Mouse (Mus musculus): ENCODE measurements around the gene Ubl3. TPM values are rescaled to one million over a fixed set of nuclear protein-coding genes. Genes with fewer than 3 reads are reported as not detected.

The Ubl3 gene
- total RNA-seq (2014; rRNA removed) = 126 and 128 TPM in 2 replicates
- polyA plus RNA-seq (2015; fragmentation: Nextera tagmentation; extraction: Ambion mirVana) = 79.1 and 79.7 TPM in 2 replicates

- under 1% methylated on average over 89 of the region's 95 CpGs for WGBS
- Histone ChIP-seq H3K9me3 (ENCODE audit: low read length) (no peaks in the 10 kb centered on the region), H3K27ac (ENCODE audit: low read depth, low read length) (peak within 1 kb of the TSS; percentile 87), H3K4me2 (ENCODE audit: low read depth, low read length, poor library complexity, severe bottlenecking) (peak within 1 kb of the TSS; percentile 76), H3K27me3 (ENCODE audit: insufficient read depth, low read length) (no peaks in the 10 kb centered on the region), H3K4me3 (ENCODE audit: low read depth, low read length) (peak within 1 kb of the TSS; percentile 58), H3K36me3 (ENCODE audit: insufficient read depth, low read length) (no peaks in the 10 kb centered on the region), H3K9ac (replicated peaks; ENCODE audit: low read length, poor library complexity, severe bottlenecking) (peak within 1 kb of the TSS; percentile 66), H3K4me1 (ENCODE audit: insufficient read depth, low read length) (peaks cover 7% of the 10 kb centered on the region; the same call in 1 of the 2 replicates)
- DNase-seq (ENCODE audit: low spot score) (peak; percentile 97), ATAC-seq (ENCODE audit: low FRiP score) (peak; percentile 94)
- peak; percentile 57 for TF ChIP-seq CTCF (IDR thresholded peaks at IDR 0.05)
These were observed at the start of gene Ubl3 for GRCm38 (mm10) chr5:148552187-148553071. Ubl3 (minus strand) TSS chr5:148552789.

- ATAC-seq (ENCODE audit: low FRiP score) (no peak), DNase-seq (ENCODE audit: low spot score) (no peak)
- Histone ChIP-seq H3K27ac (ENCODE audit: low read depth, low read length) (no peak overlapping the region), H3K27me3 (ENCODE audit: insufficient read depth, low read length) (no peaks in the 10 kb centered on the region), H3K4me1 (ENCODE audit: insufficient read depth, low read length) (no peaks in the 10 kb centered on the region), H3K4me3 (ENCODE audit: low read depth, low read length) (no peak overlapping the region), H3K9me3 (ENCODE audit: low read length) (no peaks in the 10 kb centered on the region), H3K36me3 (ENCODE audit: insufficient read depth, low read length) (no peaks in the 10 kb centered on the region), H3K4me2 (ENCODE audit: low read depth, low read length, poor library complexity, severe bottlenecking) (no peak overlapping the region), H3K9ac (replicated peaks; ENCODE audit: low read length, poor library complexity, severe bottlenecking) (no peak overlapping the region)
- WGBS = 72% methylated on average over 9 of the region's 9 CpGs
- TF ChIP-seq CTCF (IDR thresholded peaks at IDR 0.05) = no peak
These were observed 45.8 kb upstream of the Ubl3 start for GRCm38 (mm10) chr5:148598376-148598775.

GRCm38 (mm10) chr5:148596086-148596753, 43.6 kb upstream of the Ubl3 start:
- no peaks in the 10 kb centered on the region for H3K4me1 ChIP-seq (ENCODE audit: insufficient read depth, low read length)
- no peaks in the 10 kb centered on the region for H3K9me3 ChIP-seq (ENCODE audit: low read length)
- no peaks in the 10 kb centered on the region for H3K36me3 ChIP-seq (ENCODE audit: insufficient read depth, low read length)
- H3K4me2 ChIP-seq (ENCODE audit: low read depth, low read length, poor library complexity, severe bottlenecking) = no peak overlapping the region
- no peak for DNase-seq (ENCODE audit: low spot score)
- no peaks in the 10 kb centered on the region for H3K27me3 ChIP-seq (ENCODE audit: insufficient read depth, low read length)
- no peak overlapping the region for H3K4me3 ChIP-seq (ENCODE audit: low read depth, low read length)
- no peak for ATAC-seq (ENCODE audit: low FRiP score)
- WGBS = 90% methylated on average over 15 of the region's 15 CpGs
- no peak overlapping the region for H3K27ac ChIP-seq (ENCODE audit: low read depth, low read length)
- no peak overlapping the region for H3K9ac ChIP-seq (replicated peaks; ENCODE audit: low read length, poor library complexity, severe bottlenecking)
- no peak for TF ChIP-seq CTCF (IDR thresholded peaks at IDR 0.05)

GRCm38 (mm10) chr5:148595459-148595751, 42.8 kb upstream of the Ubl3 start:
- Histone ChIP-seq H3K4me1 (ENCODE audit: insufficient read depth, low read length) (no peaks in the 10 kb centered on the region), H3K27ac (ENCODE audit: low read depth, low read length) (no peak overlapping the region), H3K9me3 (ENCODE audit: low read length) (no peaks in the 10 kb centered on the region), H3K4me2 (ENCODE audit: low read depth, low read length, poor library complexity, severe bottlenecking) (no peak overlapping the region), H3K4me3 (ENCODE audit: low read depth, low read length) (no peak overlapping the region), H3K27me3 (ENCODE audit: insufficient read depth, low read length) (no peaks in the 10 kb centered on the region), H3K9ac (replicated peaks; ENCODE audit: low read length, poor library complexity, severe bottlenecking) (no peak overlapping the region), H3K36me3 (ENCODE audit: insufficient read depth, low read length) (no peaks in the 10 kb centered on the region)
- TF ChIP-seq CTCF (IDR thresholded peaks at IDR 0.05) = no peak
- WGBS = 83% methylated on average over 1 of the region's 1 CpGs
- DNase-seq (ENCODE audit: low spot score) (no peak), ATAC-seq (ENCODE audit: low FRiP score) (no peak)

- Histone ChIP-seq H3K36me3 (ENCODE audit: insufficient read depth, low read length) (no peaks in the 10 kb centered on the region), H3K4me2 (ENCODE audit: low read depth, low read length, poor library complexity, severe bottlenecking) (no peak overlapping the region), H3K27me3 (ENCODE audit: insufficient read depth, low read length) (no peaks in the 10 kb centered on the region), H3K9me3 (ENCODE audit: low read length) (no peaks in the 10 kb centered on the region), H3K4me1 (ENCODE audit: insufficient read depth, low read length) (no peaks in the 10 kb centered on the region), H3K4me3 (ENCODE audit: low read depth, low read length) (no peak overlapping the region), H3K9ac (replicated peaks; ENCODE audit: low read length, poor library complexity, severe bottlenecking) (no peak overlapping the region), H3K27ac (ENCODE audit: low read depth, low read length) (no peak overlapping the region)
- TF ChIP-seq CTCF (IDR thresholded peaks at IDR 0.05) = no peak
- no peak for ATAC-seq (ENCODE audit: low FRiP score)
- WGBS = 85% methylated on average over 3 of the region's 3 CpGs
- DNase-seq (ENCODE audit: low spot score) = no peak
These were observed 42.3 kb upstream of the Ubl3 start for GRCm38 (mm10) chr5:148594693-148595458.
